Mouse (Mus musculus): ENCODE measurements around the gene Patj. TPM values are rescaled to one million over a fixed set of nuclear protein-coding genes. Genes with fewer than 3 reads are reported as not detected.

Gene Patj
- 12.3 and 13.0 TPM in 2 replicates for polyA plus RNA-seq (2014; fragmentation: Nextera tagmentation; extraction: Ambion mirVana)

DNA sequence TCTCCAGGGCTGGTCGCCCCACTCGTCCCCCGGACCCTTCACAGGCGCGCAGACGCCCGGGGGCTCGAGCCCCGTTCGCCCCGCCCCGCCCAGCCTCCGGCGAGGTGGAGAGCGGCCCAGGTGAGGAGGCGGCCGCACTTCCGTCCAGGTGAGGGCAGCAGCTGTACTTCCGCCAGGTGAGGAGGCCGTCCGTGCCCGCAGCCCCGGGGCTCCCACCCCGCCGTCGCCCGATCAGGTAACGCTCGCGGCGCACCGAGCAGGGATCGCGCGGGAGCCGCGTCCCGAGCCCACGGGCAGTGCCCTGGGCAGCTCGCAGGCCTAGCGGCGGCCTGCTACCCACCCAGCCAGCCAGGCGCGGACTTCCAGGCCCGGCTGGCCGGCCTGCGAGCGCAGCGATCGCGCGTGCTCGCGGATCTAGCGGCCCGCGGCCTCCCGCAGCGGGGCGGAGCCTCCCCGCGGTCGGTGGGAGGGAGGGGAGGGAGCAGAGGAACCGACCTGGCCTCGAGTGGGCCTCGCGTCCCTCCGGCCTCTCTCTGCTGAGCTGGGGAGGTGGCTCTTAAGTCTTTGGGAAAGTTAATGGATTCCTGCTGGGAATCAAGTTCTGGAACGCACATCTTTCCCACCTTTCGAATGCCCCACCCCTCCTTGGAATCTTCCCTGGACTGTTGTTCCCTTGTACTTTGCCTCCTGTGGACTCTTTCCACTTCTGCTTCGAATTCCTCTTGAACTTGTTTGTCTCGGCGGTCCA lies at the start of gene Patj:
Gene Patj, plus strand, starts transcription at position 96 of the 748 bp plus-strand sequence.
- Histone ChIP-seq H3K36me3 (ENCODE audit: control insufficient read depth, insufficient read depth, low read length) (no peaks in the 10 kb centered on the region), H3K4me1 (replicated peaks; ENCODE audit: control insufficient read depth, insufficient read depth, low read length) (no peaks in the 10 kb centered on the region), H3K9ac (ENCODE audit: low read length) (peak within 1 kb of the TSS; percentile 96), H3K9me3 (ENCODE audit: control insufficient read depth, low read length) (no peaks in the 10 kb centered on the region), H3K4me2 (ENCODE audit: low read depth, low read length, severe bottlenecking) (peak within 1 kb of the TSS; percentile 97), H3K4me3 (ENCODE audit: low read depth, low read length) (peak within 1 kb of the TSS; percentile 78), H3K27ac (ENCODE audit: low read depth, low read length) (no peak within 1 kb of the TSS), H3K27me3 (ENCODE audit: control insufficient read depth, insufficient read depth, low read length) (no peaks in the 10 kb centered on the region)
- DNase-seq (ENCODE audit: low spot score) (peak; percentile 71), ATAC-seq (replicated peaks; ENCODE audit: low FRiP score) (peak; percentile 84)
- WGBS, result under 1% methylated on average over 67 of the region's 73 CpGs

DNA sequence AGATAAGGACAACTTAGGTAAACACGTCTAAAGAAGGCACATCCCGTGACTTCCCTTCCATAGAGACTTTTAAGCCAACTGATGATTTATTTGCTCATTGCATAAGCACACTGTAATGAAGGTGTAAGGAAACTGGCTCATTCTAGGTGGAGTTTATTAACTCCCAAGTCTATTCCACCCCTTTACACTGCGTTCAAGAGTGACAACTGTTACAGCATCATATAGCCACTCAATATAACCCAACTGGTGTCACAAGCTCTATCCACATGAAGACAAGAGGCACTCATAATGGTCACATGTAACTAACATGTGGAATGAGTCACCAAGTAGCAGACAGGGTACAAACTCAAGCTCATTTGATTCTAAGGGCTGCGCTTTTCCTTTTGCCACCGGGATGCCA lies 47.0 kb upstream of the Patj start:
- ATAC-seq (replicated peaks; ENCODE audit: low FRiP score) (no peak), DNase-seq (ENCODE audit: low spot score) (no peak)
- Histone ChIP-seq H3K4me1 (replicated peaks; ENCODE audit: control insufficient read depth, insufficient read depth, low read length) (no peaks in the 10 kb centered on the region), H3K9me3 (ENCODE audit: control insufficient read depth, low read length) (no peaks in the 10 kb centered on the region), H3K4me2 (ENCODE audit: low read depth, low read length, severe bottlenecking) (no peak overlapping the region), H3K27ac (ENCODE audit: low read depth, low read length) (no peak overlapping the region), H3K4me3 (ENCODE audit: low read depth, low read length) (no peak overlapping the region), H3K9ac (ENCODE audit: low read length) (no peak overlapping the region), H3K36me3 (ENCODE audit: control insufficient read depth, insufficient read depth, low read length) (no peaks in the 10 kb centered on the region; the same call in 1 of the 2 replicates), H3K27me3 (ENCODE audit: control insufficient read depth, insufficient read depth, low read length) (no peaks in the 10 kb centered on the region)
- 92% methylated on average over 5 of the region's 5 CpGs for WGBS

DNA sequence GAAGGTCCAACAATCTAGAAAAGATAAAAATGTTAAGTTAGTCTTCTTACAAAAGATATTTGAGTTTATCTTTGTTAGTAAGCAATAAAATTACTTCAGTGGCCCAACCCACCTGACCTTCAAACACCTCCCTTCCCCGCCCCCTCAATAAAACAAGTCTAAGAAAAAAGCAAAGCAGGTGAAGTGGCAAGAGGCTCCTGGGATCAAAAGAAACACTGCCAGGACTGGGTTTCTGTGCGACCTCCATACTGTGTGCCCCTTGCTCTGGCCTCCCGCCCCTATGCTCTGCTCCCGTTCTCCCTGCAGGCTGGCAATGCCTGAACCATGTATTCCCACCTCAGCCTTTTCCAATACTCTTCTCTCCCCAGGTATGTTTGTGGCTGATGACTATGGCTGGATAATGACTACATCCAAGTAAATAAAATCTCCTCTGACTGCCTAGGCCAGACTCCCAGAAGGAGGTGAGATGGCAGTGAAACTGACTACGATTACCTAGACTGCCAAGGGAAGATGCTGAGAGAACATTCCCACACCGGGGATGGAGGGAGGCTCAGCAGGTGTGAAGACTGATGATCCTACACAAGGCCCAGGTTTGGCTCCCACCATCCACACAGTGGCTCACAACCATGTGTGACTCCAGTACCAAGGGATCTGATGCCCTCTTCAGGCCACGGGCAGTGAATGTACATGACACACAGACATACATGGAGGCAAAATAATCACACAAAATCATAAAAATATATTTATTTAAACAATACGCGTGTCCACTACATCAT lies 37.4 kb upstream of the Patj start:
- 90% methylated on average over 9 of the region's 9 CpGs for whole genome bisulfite sequencing
- no peaks in the 10 kb centered on the region for H3K4me1 ChIP-seq (replicated peaks; ENCODE audit: control insufficient read depth, insufficient read depth, low read length)
- ATAC-seq (replicated peaks; ENCODE audit: low FRiP score) (no peak), DNase-seq (ENCODE audit: low spot score) (no peak)
- no peak overlapping the region for H3K9ac ChIP-seq (ENCODE audit: low read length)
- H3K9me3 ChIP-seq (ENCODE audit: control insufficient read depth, low read length), result no peaks in the 10 kb centered on the region
- no peaks in the 10 kb centered on the region for H3K27me3 ChIP-seq (ENCODE audit: control insufficient read depth, insufficient read depth, low read length)
- H3K27ac ChIP-seq (ENCODE audit: low read depth, low read length), result no peak overlapping the region
- H3K4me2 ChIP-seq (ENCODE audit: low read depth, low read length, severe bottlenecking), result no peak overlapping the region
- no peak overlapping the region for H3K4me3 ChIP-seq (ENCODE audit: low read depth, low read length)
- H3K36me3 ChIP-seq (ENCODE audit: control insufficient read depth, insufficient read depth, low read length), result no peaks in the 10 kb centered on the region; the same call in 1 of the 2 replicates

DNA sequence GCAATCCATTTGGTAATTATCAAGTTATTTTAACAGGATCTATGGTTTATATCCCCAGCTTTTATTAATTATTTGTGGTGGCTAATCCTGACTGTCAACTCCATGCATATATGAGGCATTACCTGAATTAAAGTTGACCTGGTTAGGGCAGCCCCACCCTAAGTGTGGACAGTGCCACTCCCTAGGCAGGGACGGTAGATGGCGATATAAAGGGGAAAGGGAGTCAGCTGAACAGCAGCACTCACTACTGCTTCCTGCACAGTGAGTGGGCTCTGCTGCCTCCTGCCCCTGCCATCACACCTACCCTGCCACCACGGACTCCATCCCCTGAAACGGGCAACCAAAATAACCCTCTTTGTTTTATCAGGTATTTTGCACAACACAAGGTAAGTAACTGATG lies 20.2 kb upstream of the Patj start:
- Histone ChIP-seq H3K27me3 (ENCODE audit: control insufficient read depth, insufficient read depth, low read length) (no peaks in the 10 kb centered on the region), H3K9me3 (ENCODE audit: control insufficient read depth, low read length) (no peaks in the 10 kb centered on the region), H3K4me1 (replicated peaks; ENCODE audit: control insufficient read depth, insufficient read depth, low read length) (no peaks in the 10 kb centered on the region), H3K27ac (ENCODE audit: low read depth, low read length) (no peak overlapping the region), H3K36me3 (ENCODE audit: control insufficient read depth, insufficient read depth, low read length) (no peaks in the 10 kb centered on the region; the same call in 1 of the 2 replicates), H3K9ac (ENCODE audit: low read length) (no peak overlapping the region), H3K4me2 (ENCODE audit: low read depth, low read length, severe bottlenecking) (no peak overlapping the region), H3K4me3 (ENCODE audit: low read depth, low read length) (no peak overlapping the region)
- no peak for DNase-seq (ENCODE audit: low spot score)
- no peak for ATAC-seq (replicated peaks; ENCODE audit: low FRiP score)
- WGBS, result 56% methylated on average over 4 of the region's 4 CpGs

DNA sequence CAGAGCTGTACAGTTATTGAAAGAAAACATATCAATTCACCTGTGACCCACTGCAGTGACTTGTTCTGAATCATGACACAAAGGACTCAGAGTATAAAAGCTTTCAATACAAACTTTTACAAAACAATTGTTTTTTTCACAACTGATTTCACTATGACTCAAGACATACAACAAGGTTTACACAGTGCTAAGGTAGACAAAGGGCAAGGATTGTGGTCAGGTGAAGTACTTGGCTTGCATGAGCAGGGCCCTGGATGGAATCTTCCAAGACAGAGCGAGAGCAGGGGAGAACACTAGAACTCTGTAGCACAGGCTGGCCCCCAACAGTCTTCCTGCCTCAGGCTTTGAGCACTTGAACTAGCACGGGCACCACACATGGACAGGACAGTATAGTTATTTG lies 18.6 kb upstream of the Patj start:
- Histone ChIP-seq H3K27ac (ENCODE audit: low read depth, low read length) (no peak overlapping the region), H3K27me3 (ENCODE audit: control insufficient read depth, insufficient read depth, low read length) (no peaks in the 10 kb centered on the region), H3K9me3 (ENCODE audit: control insufficient read depth, low read length) (no peaks in the 10 kb centered on the region), H3K9ac (ENCODE audit: low read length) (no peak overlapping the region), H3K36me3 (ENCODE audit: control insufficient read depth, insufficient read depth, low read length) (no peaks in the 10 kb centered on the region; the same call in 1 of the 2 replicates), H3K4me3 (ENCODE audit: low read depth, low read length) (no peak overlapping the region), H3K4me1 (replicated peaks; ENCODE audit: control insufficient read depth, insufficient read depth, low read length) (no peaks in the 10 kb centered on the region), H3K4me2 (ENCODE audit: low read depth, low read length, severe bottlenecking) (no peak overlapping the region)
- ATAC-seq (replicated peaks; ENCODE audit: low FRiP score), result no peak
- DNase-seq (ENCODE audit: low spot score), result no peak
- 93% methylated on average over 2 of the region's 2 CpGs for WGBS

DNA sequence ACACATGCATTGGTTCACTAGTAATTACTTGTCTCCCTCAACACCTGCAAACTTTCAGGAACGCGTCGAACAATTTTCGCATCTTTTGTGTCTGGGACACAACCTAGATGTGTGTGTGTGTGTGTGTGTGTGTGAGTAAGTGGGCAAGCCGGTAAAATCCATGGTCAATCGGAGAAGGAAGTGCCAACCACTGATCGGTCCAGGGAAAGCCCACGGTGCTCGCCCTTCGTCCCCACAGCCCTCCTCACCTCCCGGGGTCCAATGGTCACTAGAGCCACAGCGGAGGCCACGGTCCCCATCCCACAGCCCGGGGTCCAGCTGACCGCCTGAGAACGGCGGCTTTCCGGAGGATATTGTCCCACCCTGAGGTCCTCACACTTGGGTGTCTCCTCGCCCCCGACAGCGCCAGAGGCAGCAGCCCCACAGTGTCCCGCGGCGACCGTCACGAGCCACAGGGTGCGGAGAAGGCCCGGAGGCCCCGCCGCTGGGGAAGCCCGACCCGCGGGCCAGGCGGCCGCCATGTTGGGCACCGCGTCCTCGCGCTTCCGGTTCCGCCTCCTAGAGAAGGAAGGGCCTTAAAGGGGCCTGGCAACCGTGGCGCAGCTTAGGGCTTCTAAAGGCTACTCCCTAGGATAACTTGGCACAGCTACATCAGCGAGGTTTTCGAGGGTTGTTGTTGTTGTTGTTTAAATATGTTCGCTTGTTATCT lies 12.7 kb upstream of the Patj start, which contains the start of gene Tm2d1:
Gene Tm2d1, minus strand, starts transcription at position 591 of the 709 bp plus-strand sequence.
- Histone ChIP-seq H3K9me3 (ENCODE audit: control insufficient read depth, low read length) (no peaks in the 10 kb centered on the region), H3K27me3 (ENCODE audit: control insufficient read depth, insufficient read depth, low read length) (no peaks in the 10 kb centered on the region), H3K36me3 (ENCODE audit: control insufficient read depth, insufficient read depth, low read length) (no peaks in the 10 kb centered on the region), H3K9ac (ENCODE audit: low read length) (peak within 1 kb of the TSS; percentile 90), H3K4me2 (ENCODE audit: low read depth, low read length, severe bottlenecking) (peak within 1 kb of the TSS; percentile 53), H3K4me3 (ENCODE audit: low read depth, low read length) (peak within 1 kb of the TSS; percentile 74), H3K27ac (ENCODE audit: low read depth, low read length) (no peak within 1 kb of the TSS), H3K4me1 (replicated peaks; ENCODE audit: control insufficient read depth, insufficient read depth, low read length) (peaks cover 2% of the 10 kb centered on the region; the same call in 1 of the 2 replicates)
- DNase-seq (ENCODE audit: low spot score) (peak; percentile 90), ATAC-seq (replicated peaks; ENCODE audit: low FRiP score) (peak; percentile 96)
- WGBS, result under 1% methylated on average over 46 of the region's 46 CpGs

DNA sequence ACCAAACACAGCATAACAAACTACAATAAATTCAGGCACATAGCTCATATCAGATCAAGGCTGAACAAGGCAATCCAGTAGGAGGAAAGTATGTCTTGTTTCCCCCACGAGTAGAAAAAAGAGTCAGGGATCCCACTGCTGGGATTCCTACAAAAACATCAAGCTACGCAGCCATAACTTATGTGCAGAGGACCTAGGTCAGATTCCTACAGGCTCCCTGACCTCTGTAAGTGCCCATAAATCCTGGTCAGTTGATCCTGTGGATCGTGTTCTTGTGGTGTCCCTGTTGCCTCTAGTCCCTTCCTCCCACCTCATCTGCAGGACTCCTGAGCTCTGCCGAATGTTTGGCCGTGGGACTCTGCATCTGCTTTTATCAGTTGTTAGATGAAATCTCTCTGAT lies 10.5 kb upstream of the Patj start:
- no peak for DNase-seq (ENCODE audit: low spot score)
- H3K4me1 ChIP-seq (replicated peaks; ENCODE audit: control insufficient read depth, insufficient read depth, low read length), result peaks cover 2% of the 10 kb centered on the region; the same call in 1 of the 2 replicates
- WGBS, result 80% methylated on average over 5 of the region's 5 CpGs
- H3K4me3 ChIP-seq (ENCODE audit: low read depth, low read length), result no peak overlapping the region
- no peaks in the 10 kb centered on the region for H3K9me3 ChIP-seq (ENCODE audit: control insufficient read depth, low read length)
- H3K4me2 ChIP-seq (ENCODE audit: low read depth, low read length, severe bottlenecking), result no peak overlapping the region
- H3K27ac ChIP-seq (ENCODE audit: low read depth, low read length), result no peak overlapping the region
- H3K9ac ChIP-seq (ENCODE audit: low read length), result no peak overlapping the region
- no peaks in the 10 kb centered on the region for H3K36me3 ChIP-seq (ENCODE audit: control insufficient read depth, insufficient read depth, low read length)
- no peaks in the 10 kb centered on the region for H3K27me3 ChIP-seq (ENCODE audit: control insufficient read depth, insufficient read depth, low read length)
- no peak for ATAC-seq (replicated peaks; ENCODE audit: low FRiP score)

DNA sequence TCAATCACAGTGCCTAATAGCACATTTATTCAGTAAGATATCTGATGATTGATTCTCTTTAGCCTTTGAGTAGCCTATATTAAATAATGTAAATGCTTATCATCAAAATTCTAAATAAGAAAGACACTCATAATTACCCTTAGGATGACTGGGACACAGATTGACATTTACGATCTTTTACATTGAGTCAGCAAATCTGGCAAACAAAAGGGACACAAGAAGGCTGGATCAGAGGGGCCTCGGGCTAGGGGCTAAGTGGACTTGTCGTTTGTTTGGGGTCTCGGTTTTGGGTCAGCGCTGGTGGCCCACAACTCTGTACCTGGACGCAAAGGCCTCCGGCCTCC lies 267 bp upstream of the Patj start:
- no peaks in the 10 kb centered on the region for H3K36me3 ChIP-seq (ENCODE audit: control insufficient read depth, insufficient read depth, low read length)
- ATAC-seq (replicated peaks; ENCODE audit: low FRiP score), result peak; percentile 77; the same call in 1 of the 2 replicates
- H3K4me2 ChIP-seq (ENCODE audit: low read depth, low read length, severe bottlenecking), result peak overlapping the region; percentile 97
- WGBS, result 3% methylated on average over 7 of the region's 7 CpGs
- H3K4me1 ChIP-seq (replicated peaks; ENCODE audit: control insufficient read depth, insufficient read depth, low read length), result no peaks in the 10 kb centered on the region
- H3K9ac ChIP-seq (ENCODE audit: low read length), result peak overlapping the region; percentile 96
- no peak overlapping the region for H3K27ac ChIP-seq (ENCODE audit: low read depth, low read length)
- no peak for DNase-seq (ENCODE audit: low spot score)
- no peaks in the 10 kb centered on the region for H3K9me3 ChIP-seq (ENCODE audit: control insufficient read depth, low read length)
- no peaks in the 10 kb centered on the region for H3K27me3 ChIP-seq (ENCODE audit: control insufficient read depth, insufficient read depth, low read length)
- peak overlapping the region; percentile 78 for H3K4me3 ChIP-seq (ENCODE audit: low read depth, low read length)
